Mouse (Mus musculus) liver, adult 2 months (tissue): ENCODE data around the gene Prrc2a. TPM values are rescaled to one million over a fixed set of nuclear protein-coding genes. Genes with fewer than 3 reads are reported as not detected.

Source experiments
- DNase-seq: peaks from one replicate; pipeline ENCODE4 v3.0.0-alpha.2; 2011; ENCODE audit warnings: low read depth, low spot score; ENCODE audit errors: extremely low read depth
- H3K27ac ChIP-seq: fragments of 200-500 bp; replicated peaks from 2 replicates; pipeline ENCODE4 v1.5.1; 2012; ENCODE audit warnings: low read depth, mild to moderate bottlenecking, control low read depth, inconsistent platforms, low read length; ENCODE audit not compliant: insufficient read depth
- H3K27me3 ChIP-seq: fragments of 200-500 bp; 2 replicates; pipeline ENCODE4 v1.6.1; 2012; ENCODE audit warnings: mild to moderate bottlenecking, moderate library complexity, low read length, inconsistent platforms; ENCODE audit not compliant: control insufficient read depth, insufficient read depth
- H3K36me3 ChIP-seq: fragments of 200-500 bp; 2 replicates; pipeline ENCODE4 v1.6.1; 2012; ENCODE audit warnings: low read length, inconsistent platforms; ENCODE audit not compliant: control insufficient read depth, insufficient read depth
- H3K4me1 ChIP-seq: fragments of 200-500 bp; 2 replicates; pipeline ENCODE4 v1.6.1; 2011; ENCODE audit warnings: low read length; ENCODE audit not compliant: control insufficient read depth, insufficient read depth
- H3K4me3 ChIP-seq: fragments of 200-500 bp; 2 replicates; pipeline ENCODE4 v1.5.1; 2011; ENCODE audit warnings: low read depth, mild to moderate bottlenecking, control low read depth, low read length, moderate library complexity; ENCODE audit not compliant: insufficient read depth
- H3K79me2 ChIP-seq: fragments of 200-500 bp; 2 replicates; pipeline ENCODE4 v1.6.1; 2012; ENCODE audit warnings: inconsistent platforms, mild to moderate bottlenecking, low read length, moderate library complexity; ENCODE audit not compliant: control insufficient read depth, insufficient read depth
- H3K9ac ChIP-seq: fragments of 200-500 bp; 2 replicates; pipeline ENCODE4 v1.6.1; 2012; ENCODE audit warnings: low read depth, mild to moderate bottlenecking, control low read depth, inconsistent platforms, low read length
- CTCF ChIP-seq: fragments of 200-500 bp; IDR thresholded peaks from 2 replicates; pipeline ENCODE4 v1.5.1; 2011; ENCODE audit warnings: low read depth, low read length, control low read depth
- POLR2A ChIP-seq: fragments of 200-500 bp; IDR thresholded peaks from 2 replicates; pipeline ENCODE4 v1.6.1; 2011; ENCODE audit warnings: low read length, control low read depth; ENCODE audit not compliant: insufficient read depth; ENCODE audit errors: extremely low read depth
- WGBS: fragments of 180-500 bp; shearing (Covaris S2); methylation state at CpG from one replicate; pipeline ENCODE4 v1.1.7; 2018; 5-methylcytosine and 5-hydroxymethylcytosine counted together
- polyA plus RNA-seq: library from polyadenylated mRNA; depleted of rRNA; stranded (reverse); fragments of >200 nt; gene quantifications from 2 replicates; pipeline ENCODE4 v1.2.3, GENCODE M21; 2012
- total RNA-seq: library from RNA; depleted of rRNA; stranded (reverse); fragments of >200 nt; gene quantifications from 2 replicates; pipeline ENCODE4 v1.2.3, GENCODE M21; 2014

The Prrc2a gene
- total and polyA plus RNA-seq, 2 experiments: 12.4 to 144 TPM

- WGBS: 80% methylated on average over 7 of the region's 7 CpGs
- peak within 1 kb of the TSS; percentile 37; the same call in 1 of the 2 replicates for H3K9ac ChIP-seq
These were observed 23.4 kb upstream of the Prrc2a start, which contains the start of gene Lst1 for GRCm38 (mm10) chr17:35187959-35188610. Lst1 (minus strand) TSS chr17:35188439.

GRCm38 (mm10) chr17:35187345-35187744 lies 22.6 kb upstream of the Prrc2a start:
- Histone ChIP-seq H3K4me3 (no peak overlapping the region), H3K27ac (no peak overlapping the region), H3K36me3 (no peaks in the 10 kb centered on the region), H3K79me2 (no peaks in the 10 kb centered on the region), H3K27me3 (no peaks in the 10 kb centered on the region), H3K4me1 (no peaks in the 10 kb centered on the region), H3K9ac (no peak overlapping the region)
- 74% methylated on average over 4 of the region's 4 CpGs for WGBS
- no peak for DNase-seq
- no peak for TF ChIP-seq CTCF
- no peak for TF ChIP-seq POLR2A

More at GRCm38 (mm10) chr17:35187959-35188610, 23.4 kb upstream of the Prrc2a start, which contains the start of gene Lst1:
- no peak for DNase-seq
- no peak for TF ChIP-seq POLR2A
- no peak for TF ChIP-seq CTCF
- Histone ChIP-seq H3K27ac (peak within 1 kb of the TSS; percentile 58), H3K4me1 (no peaks in the 10 kb centered on the region), H3K79me2 (no peaks in the 10 kb centered on the region), H3K27me3 (no peaks in the 10 kb centered on the region), H3K4me3 (peak within 1 kb of the TSS; percentile 23), H3K36me3 (no peaks in the 10 kb centered on the region)

GRCm38 (mm10) chr17:35186681-35187080 lies 22.0 kb upstream of the Prrc2a start:
- Histone ChIP-seq H3K79me2 (no peaks in the 10 kb centered on the region), H3K9ac (no peak overlapping the region), H3K36me3 (no peaks in the 10 kb centered on the region), H3K27ac (no peak overlapping the region), H3K27me3 (no peaks in the 10 kb centered on the region), H3K4me1 (no peaks in the 10 kb centered on the region), H3K4me3 (no peak overlapping the region)
- no peak for DNase-seq
- WGBS: 6% methylated on average over 4 of the region's 4 CpGs
- TF ChIP-seq POLR2A (no peak), CTCF (no peak)

GRCm38 (mm10) chr17:35185639-35186611 lies 21.2 kb upstream of the Prrc2a start:
- Histone ChIP-seq H3K27me3 (no peaks in the 10 kb centered on the region), H3K79me2 (no peaks in the 10 kb centered on the region), H3K4me3 (peak overlapping the region; percentile 29), H3K36me3 (no peaks in the 10 kb centered on the region), H3K4me1 (no peaks in the 10 kb centered on the region), H3K27ac (peak overlapping the region; percentile 3; the same call in 1 of the 2 replicates), H3K9ac (no peak overlapping the region)
- no peak for TF ChIP-seq POLR2A
- TF ChIP-seq CTCF: no peak
- 6% methylated on average over 18 of the region's 18 CpGs for WGBS
- no peak for DNase-seq

GRCm38 (mm10) chr17:35180093-35180492 lies 15.4 kb upstream of the Prrc2a start:
- H3K9ac ChIP-seq: no peak overlapping the region
- WGBS: 83% methylated on average over 5 of the region's 5 CpGs
- no peak overlapping the region for H3K27ac ChIP-seq
- no peaks in the 10 kb centered on the region for H3K27me3 ChIP-seq
- DNase-seq: no peak
- TF ChIP-seq POLR2A (no peak), CTCF (no peak)
- H3K4me1 ChIP-seq: no peaks in the 10 kb centered on the region
- no peaks in the 10 kb centered on the region for H3K79me2 ChIP-seq
- no peaks in the 10 kb centered on the region for H3K36me3 ChIP-seq
- no peak overlapping the region for H3K4me3 ChIP-seq
